Mouse (Mus musculus) heart, embryonic 14.5 days (tissue): ENCODE data around the gene Fam83e. TPM values are rescaled to one million over a fixed set of nuclear protein-coding genes. Genes with fewer than 3 reads are reported as not detected.

Source experiments
- ATAC-seq: fragments of 200-750 bp; cut with Nextera tagmentation; 2 replicates; pipeline ENCODE4 v1.8.0; 2017; ENCODE audit warnings: low read depth, moderate TSS enrichment; ENCODE audit not compliant: insufficient number of reproducible peaks, insufficient read depth, low FRiP score
- H3K27ac ChIP-seq, 2 experiments: fragments of 200-500 bp in 1 of 2; fragments of 300-500 bp in 1 of 2; sonication (generic) in 1 of 2; replicated peaks in 1 of 2; 2 replicates each; pipeline ENCODE4 v1.5.1; 2012 to 2014; ENCODE audit warnings: low read depth in 2 of 2, low read length in 2 of 2, control low read depth in 1 of 2, mild to moderate bottlenecking in 1 of 2, mixed read lengths in 1 of 2; ENCODE audit not compliant: control insufficient read depth in 1 of 2, insufficient read depth in 1 of 2
- H3K27me3 ChIP-seq: fragments of 300-500 bp; sonication (generic); 2 replicates; pipeline ENCODE4 v1.6.1; 2014; ENCODE audit warnings: mild to moderate bottlenecking, low read length, control low read depth; ENCODE audit not compliant: control insufficient read depth, insufficient read depth
- H3K36me3 ChIP-seq: fragments of 300-500 bp; sonication (generic); 2 replicates; pipeline ENCODE4 v1.6.1; 2014; ENCODE audit warnings: mild to moderate bottlenecking, control low read depth, low read length, mixed read lengths; ENCODE audit not compliant: control insufficient read depth, insufficient read depth
- H3K4me1 ChIP-seq, 2 experiments: fragments of 200-500 bp in 1 of 2; fragments of 300-500 bp in 1 of 2; sonication (generic) in 1 of 2; 2 replicates each; pipeline ENCODE4 v1.6.1; 2012 to 2014; ENCODE audit warnings: low read length in 2 of 2, control low read depth in 1 of 2, mixed read lengths in 1 of 2; ENCODE audit not compliant: control insufficient read depth in 2 of 2, insufficient read depth in 2 of 2
- H3K4me2 ChIP-seq: fragments of 300-500 bp; sonication (generic); 2 replicates; pipeline ENCODE4 v1.6.1; 2014; ENCODE audit warnings: mild to moderate bottlenecking, low read length
- H3K4me3 ChIP-seq, 2 experiments: fragments of 200-500 bp in 1 of 2; fragments of 300-500 bp in 1 of 2; sonication (generic) in 1 of 2; 2 replicates each; pipeline ENCODE4 v1.5.1; 2012 to 2014; ENCODE audit warnings: low read length in 2 of 2, mild to moderate bottlenecking in 2 of 2, control low read depth in 1 of 2, low read depth in 1 of 2, moderate library complexity in 1 of 2; ENCODE audit not compliant: control insufficient read depth in 1 of 2, insufficient read depth in 1 of 2
- H3K9ac ChIP-seq: fragments of 300-500 bp; sonication (generic); 2 replicates; pipeline ENCODE4 v1.6.1; 2014; ENCODE audit warnings: mild to moderate bottlenecking, low read length
- H3K9me3 ChIP-seq: fragments of 300-500 bp; sonication (generic); 2 replicates; pipeline ENCODE4 v1.6.1; 2016; ENCODE audit warnings: low read length, control low read depth; ENCODE audit not compliant: control insufficient read depth
- WGBS: fragments of 180-500 bp; shearing (Covaris S2); extraction: QIAGEN DNeasy Blood & Tissue Kit; methylation state at CpG from one replicate; pipeline ENCODE4 v1.1.7; 2014; 5-methylcytosine and 5-hydroxymethylcytosine counted together
- polyA plus RNA-seq: library from polyadenylated mRNA; unstranded; fragments of >200 nt; fragmentation: Nextera tagmentation; extraction: Ambion mirVana; gene quantifications from 2 replicates; pipeline ENCODE4 v1.2.1, GENCODE M21; 2014

The Fam83e gene
- 0.16 and 0.31 TPM in 2 replicates for polyA plus RNA-seq

- Histone ChIP-seq H3K4me1 (peaks cover 10 to 31% of the 10 kb centered on the region in 2 experiments), H3K9ac (no peak within 1 kb of the TSS), H3K27me3 (no peaks in the 10 kb centered on the region), H3K36me3 (peaks cover 65% of the 10 kb centered on the region), H3K4me2 (no peak within 1 kb of the TSS), H3K27ac (no peak within 1 kb of the TSS), H3K9me3 (no peaks in the 10 kb centered on the region), H3K4me3 (no peak within 1 kb of the TSS)
- ATAC-seq: no peak
- 79% methylated on average over 14 of the region's 14 CpGs for WGBS
These were observed at the start of gene Fam83e for GRCm38 (mm10) chr7:45720413-45721233. Gene Fam83e, plus strand, starts transcription at chr7:45721212.

- 76% methylated on average over 7 of the region's 7 CpGs for WGBS
- Histone ChIP-seq H3K36me3 (no peaks in the 10 kb centered on the region), H3K4me1 (peaks cover 5 to 15% of the 10 kb centered on the region in 2 experiments), H3K27me3 (no peaks in the 10 kb centered on the region), H3K4me3 (no peak overlapping the region), H3K27ac (no peak overlapping the region), H3K9me3 (no peaks in the 10 kb centered on the region), H3K9ac (no peak overlapping the region), H3K4me2 (no peak overlapping the region)
- ATAC-seq: no peak
These were observed 43.3 kb upstream of the Fam83e start for GRCm38 (mm10) chr7:45677627-45678295.

- Histone ChIP-seq H3K36me3 (no peaks in the 10 kb centered on the region), H3K9ac (no peak overlapping the region), H3K4me2 (no peak overlapping the region), H3K27ac (no peak overlapping the region), H3K27me3 (no peaks in the 10 kb centered on the region), H3K4me1 (peaks cover 5 to 15% of the 10 kb centered on the region in 2 experiments), H3K4me3 (no peak overlapping the region), H3K9me3 (no peaks in the 10 kb centered on the region)
- no peak for ATAC-seq
- 91% methylated on average over 14 of the region's 14 CpGs for WGBS
These were observed 42.5 kb upstream of the Fam83e start for GRCm38 (mm10) chr7:45678513-45678912.

- Histone ChIP-seq H3K27ac (peak overlapping the region; percentile 58 to 70), H3K4me1 (peaks cover 5 to 15% of the 10 kb centered on the region in 2 experiments), H3K4me2 (no peak overlapping the region), H3K27me3 (no peaks in the 10 kb centered on the region), H3K4me3 (no peak overlapping the region), H3K9ac (no peak overlapping the region; the same call in 1 of the 2 replicates), H3K9me3 (no peaks in the 10 kb centered on the region), H3K36me3 (no peaks in the 10 kb centered on the region)
- no peak; the same call in 1 of the 2 replicates for ATAC-seq
- 59% methylated on average over 14 of the region's 14 CpGs for WGBS
These were observed 40.9 kb upstream of the Fam83e start for GRCm38 (mm10) chr7:45679966-45680621.

- H3K9ac ChIP-seq: no peak overlapping the region
- no peak overlapping the region for H3K4me2 ChIP-seq
- H3K27ac ChIP-seq: peak overlapping the region; percentile 24 to 70; a peak in 3 of 4 replicates
- no peak for ATAC-seq
- H3K36me3 ChIP-seq: no peaks in the 10 kb centered on the region
- no peak overlapping the region for H3K4me3 ChIP-seq
- H3K4me1 ChIP-seq: peaks cover 5 to 15% of the 10 kb centered on the region in 2 experiments
- H3K9me3 ChIP-seq: no peaks in the 10 kb centered on the region
- WGBS: 62% methylated on average over 8 of the region's 8 CpGs
- H3K27me3 ChIP-seq: no peaks in the 10 kb centered on the region
These were observed 39.8 kb upstream of the Fam83e start for GRCm38 (mm10) chr7:45681046-45681736.

- peak; percentile 15; the same call in 1 of the 2 replicates for ATAC-seq
These were observed 38.6 kb upstream of the Fam83e start for GRCm38 (mm10) chr7:45682144-45683126.

More at GRCm38 (mm10) chr7:45682144-45683126, 38.6 kb upstream of the Fam83e start:
- Histone ChIP-seq H3K27ac (no peak overlapping the region; a peak in 1 of 4 replicates), H3K4me2 (0 out of 2 replicates have a peak overlapping the region, but pooled peaks have one; percentile 19), H3K36me3 (no peaks in the 10 kb centered on the region), H3K9ac (no peak overlapping the region), H3K27me3 (no peaks in the 10 kb centered on the region), H3K4me1 (peaks cover 5 to 15% of the 10 kb centered on the region in 2 experiments), H3K9me3 (no peaks in the 10 kb centered on the region), H3K4me3 (no peak overlapping the region)
- WGBS: 29% methylated on average over 14 of the region's 14 CpGs
